Mouse (Mus musculus) small intestine, adult 2 months (tissue): ENCODE results near the gene Swsap1. TPM values are rescaled to one million over a fixed set of nuclear protein-coding genes. Genes with fewer than 3 reads are reported as not detected.

ENCODE experiments used
- H3K27ac ChIP-seq: fragments of 200-500 bp; 2 replicates; pipeline ENCODE4 v1.5.1; 2012; ENCODE audit warnings: low read depth, low read length, control low read depth, inconsistent platforms; ENCODE audit not compliant: insufficient read depth
- H3K27me3 ChIP-seq: fragments of 200-500 bp; 2 replicates; pipeline ENCODE4 v1.6.1; 2012; ENCODE audit warnings: mild to moderate bottlenecking, moderate library complexity, low read length, inconsistent platforms; ENCODE audit not compliant: control insufficient read depth, insufficient read depth
- H3K36me3 ChIP-seq: fragments of 200-500 bp; 2 replicates; pipeline ENCODE4 v1.6.1; 2012; ENCODE audit warnings: mild to moderate bottlenecking, low read length, control low read depth, inconsistent platforms; ENCODE audit not compliant: control insufficient read depth, insufficient read depth
- H3K4me1 ChIP-seq: fragments of 200-500 bp; 2 replicates; pipeline ENCODE4 v1.6.1; 2012; ENCODE audit warnings: low read length, inconsistent platforms, mixed read lengths; ENCODE audit not compliant: control insufficient read depth, insufficient read depth, insufficient read length
- H3K4me3 ChIP-seq: fragments of 200-500 bp; 2 replicates; pipeline ENCODE4 v1.5.1; 2012; ENCODE audit warnings: low read depth, mild to moderate bottlenecking, control low read depth, inconsistent platforms, low read length, moderate library complexity
- CTCF ChIP-seq: fragments of 200-500 bp; IDR thresholded peaks from 2 replicates; pipeline ENCODE4 v1.5.1; 2012; ENCODE audit warnings: low read depth, mild to moderate bottlenecking, control low read depth, inconsistent platforms, low read length, moderate library complexity, mixed read lengths; ENCODE audit not compliant: insufficient replicate concordance, insufficient read length; ENCODE audit errors: extremely low read depth
- POLR2A ChIP-seq: fragments of 200-500 bp; IDR thresholded peaks from 2 replicates; pipeline ENCODE4 v1.6.1; 2012; ENCODE audit warnings: low read depth, mild to moderate bottlenecking, control low read depth, inconsistent platforms, low read length, moderate library complexity
- WGBS: fragments of 180-500 bp; shearing (Covaris S2); methylation state at CpG from one replicate; pipeline ENCODE4 v1.1.7; 2018; 5-methylcytosine and 5-hydroxymethylcytosine counted together
- polyA plus RNA-seq: library from polyadenylated mRNA; depleted of rRNA; stranded (reverse); fragments of >200 nt; gene quantifications from 2 replicates; pipeline ENCODE4 v1.2.3, GENCODE M21; 2012

Swsap1 gene
- polyA plus RNA-seq, 1 experiment, result 7.1 TPM

DNA sequence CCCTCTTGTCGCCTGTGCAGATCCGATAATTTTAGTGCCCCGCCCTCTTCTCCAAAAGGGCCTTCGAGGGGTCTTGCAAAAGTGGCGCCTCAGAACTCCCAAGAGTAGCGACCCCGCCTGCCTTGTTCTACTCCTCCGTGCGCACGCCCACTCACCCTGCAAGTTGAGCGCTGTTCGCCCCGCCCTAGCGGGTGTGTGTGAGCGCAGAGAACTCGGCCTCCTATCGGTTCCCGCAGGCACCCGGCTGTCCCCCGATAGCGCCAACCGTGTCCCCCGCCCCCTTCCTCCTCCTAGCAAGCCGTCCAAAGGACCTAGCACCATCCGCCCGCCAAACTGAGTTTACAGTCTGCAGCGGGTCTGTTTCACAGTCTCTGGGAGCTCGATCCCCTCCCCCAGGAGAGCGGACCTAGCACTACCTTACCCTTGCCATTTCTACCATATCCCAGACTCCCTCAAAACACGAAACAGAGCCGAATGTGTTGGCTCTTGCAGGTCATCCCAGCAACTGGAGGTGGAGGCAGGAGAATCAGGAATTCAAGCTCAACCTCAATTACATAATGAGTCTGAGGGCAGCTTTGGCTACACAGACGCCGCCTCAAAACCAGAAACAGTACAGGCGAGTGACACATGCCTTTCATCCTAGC is 7.0 kb downstream of the Swsap1 start:
- H3K4me1 ChIP-seq, result peaks cover 17% of the 10 kb centered on the region
- H3K27ac ChIP-seq, result no peak overlapping the region
- WGBS, result 5% methylated on average over 34 of the region's 34 CpGs
- peak overlapping the region; percentile 57 for H3K4me3 ChIP-seq
- no peaks in the 10 kb centered on the region for H3K36me3 ChIP-seq
- TF ChIP-seq POLR2A (no peak), CTCF (no peak)
- H3K27me3 ChIP-seq, result peaks cover 32% of the 10 kb centered on the region

DNA sequence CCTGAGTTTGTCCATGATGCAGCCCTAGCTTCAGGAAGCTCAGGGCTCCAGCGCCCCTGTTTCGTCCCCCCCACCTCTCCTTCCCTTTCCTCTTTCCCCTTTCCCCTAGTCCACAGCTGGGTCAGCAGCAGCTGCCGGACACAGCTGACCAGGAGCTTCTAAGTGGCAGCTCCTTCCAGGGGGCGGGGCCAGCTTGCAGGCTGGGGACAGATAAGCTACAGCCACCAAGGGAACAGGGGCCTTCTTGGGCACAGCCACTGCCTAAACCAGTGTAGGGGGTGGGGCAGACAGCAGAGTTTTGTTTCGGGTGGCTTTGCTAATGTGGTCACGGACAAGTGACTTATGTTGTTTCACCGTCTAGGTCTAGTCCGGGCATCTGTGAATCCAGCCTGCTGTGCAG is 7.9 kb downstream of the Swsap1 start, which contains the start of gene Epor:
Gene Epor (minus strand): TSS at position 90 of the 400 bp plus-strand sequence.
- TF ChIP-seq POLR2A (no peak), CTCF (no peak)
- Histone ChIP-seq H3K27me3 (peaks cover 32% of the 10 kb centered on the region), H3K36me3 (no peaks in the 10 kb centered on the region), H3K4me3 (peak within 1 kb of the TSS; percentile 57), H3K27ac (no peak within 1 kb of the TSS), H3K4me1 (peaks cover 15% of the 10 kb centered on the region)
- WGBS, result 42% methylated on average over 8 of the region's 8 CpGs

DNA sequence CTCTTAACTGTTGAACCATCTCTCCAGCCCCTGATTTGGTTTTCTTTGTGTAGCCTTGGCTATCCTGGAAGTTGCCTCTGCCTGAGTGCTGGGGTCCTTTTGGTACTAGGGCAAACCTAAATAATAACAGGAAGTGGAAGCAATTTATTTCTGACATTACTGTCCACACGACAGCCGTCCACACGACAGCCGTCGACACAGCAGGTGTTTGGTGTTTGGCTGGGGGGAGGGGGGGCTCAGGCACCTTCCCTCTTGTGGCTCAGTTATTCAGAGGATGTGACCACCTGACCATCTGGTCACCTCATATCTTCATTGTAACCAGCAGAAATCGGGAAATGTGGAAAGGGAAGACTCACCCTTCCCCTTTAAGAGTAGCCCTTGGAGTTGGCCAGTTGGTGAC is 13.3 kb downstream of the Swsap1 start:
- TF ChIP-seq POLR2A (no peak), CTCF (no peak)
- 41% methylated on average over 6 of the region's 6 CpGs for WGBS
- H3K27ac ChIP-seq, result no peak overlapping the region

DNA sequence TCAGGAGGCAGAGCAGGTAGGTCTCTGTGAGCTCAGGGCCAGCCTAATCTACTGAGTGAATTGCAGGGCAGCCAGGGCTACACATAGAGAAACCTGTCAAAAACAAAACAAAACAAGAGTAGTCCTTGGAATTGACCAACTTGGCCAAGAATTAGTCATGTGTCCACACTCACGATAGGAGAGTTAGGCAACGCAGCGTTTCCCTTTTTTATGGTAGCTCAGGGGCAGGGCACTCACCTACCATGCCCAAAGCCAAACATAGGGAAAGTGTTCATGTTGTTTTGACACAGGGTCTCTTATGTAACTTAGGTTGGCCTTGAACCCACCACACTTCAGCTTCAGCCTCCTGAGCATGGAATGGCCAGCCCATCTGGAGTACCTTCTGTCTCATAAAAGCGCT is 13.7 kb downstream of the Swsap1 start:
- TF ChIP-seq POLR2A, result no peak
- TF ChIP-seq CTCF, result no peak
- no peaks in the 10 kb centered on the region for H3K36me3 ChIP-seq
- no peaks in the 10 kb centered on the region for H3K4me1 ChIP-seq
- WGBS, result 69% methylated on average over 4 of the region's 4 CpGs
- no peak overlapping the region for H3K27ac ChIP-seq
- peaks cover 2% of the 10 kb centered on the region; the same call in 1 of the 2 replicates for H3K27me3 ChIP-seq
- no peak overlapping the region for H3K4me3 ChIP-seq

More for the DNA sequence above, 13.3 kb downstream of the Swsap1 start:
- Histone ChIP-seq H3K4me1 (no peaks in the 10 kb centered on the region), H3K36me3 (no peaks in the 10 kb centered on the region), H3K4me3 (no peak overlapping the region), H3K27me3 (peaks cover 2% of the 10 kb centered on the region; the same call in 1 of the 2 replicates)

DNA sequence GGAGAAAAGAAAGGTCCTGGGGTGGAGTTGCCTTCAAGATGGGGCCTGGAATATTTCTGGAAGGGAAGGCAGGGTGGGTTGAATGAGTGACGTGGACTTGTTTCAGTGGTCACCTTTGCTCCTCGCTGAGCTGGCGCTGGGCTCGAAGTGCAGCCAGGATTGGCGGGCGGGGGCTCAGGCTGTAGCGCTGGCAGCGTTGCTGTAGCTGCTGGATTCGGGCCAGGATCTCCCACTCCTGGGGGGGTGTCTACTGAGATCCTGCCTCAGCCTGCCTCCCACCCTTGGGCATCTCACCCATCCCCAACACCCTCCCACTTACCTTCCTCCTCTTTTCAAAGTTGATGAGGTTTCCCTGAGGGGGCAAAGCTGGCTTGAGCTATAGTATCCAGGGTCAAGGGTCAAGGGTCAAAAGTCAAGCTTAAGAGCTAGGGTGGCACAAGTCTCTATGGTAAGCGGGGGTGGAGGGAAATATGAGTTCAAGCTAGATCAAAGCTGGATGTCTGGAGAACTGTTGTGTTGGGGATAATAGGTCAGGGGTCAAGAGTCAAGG is 21.1 kb downstream of the Swsap1 start:
- no peaks in the 10 kb centered on the region for H3K4me1 ChIP-seq
- TF ChIP-seq CTCF (no peak), POLR2A (no peak)
- H3K36me3 ChIP-seq, result no peaks in the 10 kb centered on the region
- no peak overlapping the region for H3K4me3 ChIP-seq
- no peak overlapping the region for H3K27ac ChIP-seq
- H3K27me3 ChIP-seq, result no peaks in the 10 kb centered on the region
- WGBS, result 63% methylated on average over 10 of the region's 10 CpGs

DNA sequence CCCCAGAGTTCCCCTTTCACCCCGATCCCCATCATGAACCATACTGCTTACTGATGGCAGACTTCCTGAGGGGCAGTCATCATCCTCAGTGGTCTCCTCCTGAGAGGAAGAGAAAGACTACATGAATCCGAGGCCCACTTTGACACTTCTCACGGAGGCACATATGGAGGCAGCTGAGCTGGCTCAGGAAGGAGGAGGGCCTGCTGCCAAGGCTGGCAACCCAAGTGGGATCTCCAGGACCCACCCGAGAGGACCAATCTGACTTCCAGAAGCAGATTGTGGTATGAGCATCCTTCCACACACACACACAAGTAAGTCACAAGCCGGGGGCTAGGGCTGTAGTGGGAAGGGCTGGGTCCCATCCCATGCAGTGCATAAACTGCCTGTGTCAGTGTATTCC is 21.8 kb downstream of the Swsap1 start:
- H3K36me3 ChIP-seq, result no peaks in the 10 kb centered on the region
- WGBS, result 86% methylated on average over 5 of the region's 5 CpGs
- TF ChIP-seq CTCF (no peak), POLR2A (no peak)
- H3K4me1 ChIP-seq, result no peaks in the 10 kb centered on the region
- H3K27me3 ChIP-seq, result no peaks in the 10 kb centered on the region
- no peak overlapping the region for H3K4me3 ChIP-seq
- H3K27ac ChIP-seq, result no peak overlapping the region

DNA sequence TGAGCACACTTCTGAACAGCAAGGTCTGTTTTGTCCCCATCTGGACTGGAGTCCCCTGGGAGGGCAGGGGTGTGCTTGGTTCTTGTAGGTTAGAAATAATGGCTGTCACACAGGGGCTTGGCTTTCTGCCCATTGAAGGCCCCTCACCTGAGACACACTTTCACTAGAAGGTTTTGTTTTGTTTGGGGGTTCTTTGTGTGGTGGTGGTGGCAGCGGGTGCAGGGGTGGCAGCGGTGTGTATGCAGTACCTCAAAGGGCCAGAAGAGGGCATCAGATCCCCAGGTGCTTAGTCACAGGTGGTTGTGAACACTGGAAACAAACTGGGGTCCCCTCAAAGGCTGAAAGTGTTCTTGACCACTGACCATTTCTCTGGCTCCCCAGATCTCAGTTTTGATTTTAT is 22.4 kb downstream of the Swsap1 start:
- H3K27me3 ChIP-seq, result no peaks in the 10 kb centered on the region
- TF ChIP-seq POLR2A (no peak), CTCF (peak; percentile 73; the same call in 1 of the 2 replicates)
- no peaks in the 10 kb centered on the region for H3K4me1 ChIP-seq
- WGBS, result 25% methylated on average over 2 of the region's 2 CpGs
- H3K4me3 ChIP-seq, result no peak overlapping the region
- no peak overlapping the region for H3K27ac ChIP-seq
- H3K36me3 ChIP-seq, result no peaks in the 10 kb centered on the region
